Mouse (Mus musculus): Measurements from ENCODE around the gene Triap1.
"Not testable (repeated sequence)": the region's sequence is repeated elsewhere in the genome, so short reads cannot be mapped to it uniquely, and the experiment has no call there.

Gene Triap1

GRCm38 (mm10) chr5:115333626-115334025 lies 7.4 kb upstream of the Triap1 start:
- no peak for DNase-seq (ENCODE audit: low read depth, low spot score)

GRCm38 (mm10) chr5:115340007-115340406 lies 1.0 kb upstream of the Triap1 start:
- DNase-seq (ENCODE audit: low read depth, low spot score), result no peak

DNA sequence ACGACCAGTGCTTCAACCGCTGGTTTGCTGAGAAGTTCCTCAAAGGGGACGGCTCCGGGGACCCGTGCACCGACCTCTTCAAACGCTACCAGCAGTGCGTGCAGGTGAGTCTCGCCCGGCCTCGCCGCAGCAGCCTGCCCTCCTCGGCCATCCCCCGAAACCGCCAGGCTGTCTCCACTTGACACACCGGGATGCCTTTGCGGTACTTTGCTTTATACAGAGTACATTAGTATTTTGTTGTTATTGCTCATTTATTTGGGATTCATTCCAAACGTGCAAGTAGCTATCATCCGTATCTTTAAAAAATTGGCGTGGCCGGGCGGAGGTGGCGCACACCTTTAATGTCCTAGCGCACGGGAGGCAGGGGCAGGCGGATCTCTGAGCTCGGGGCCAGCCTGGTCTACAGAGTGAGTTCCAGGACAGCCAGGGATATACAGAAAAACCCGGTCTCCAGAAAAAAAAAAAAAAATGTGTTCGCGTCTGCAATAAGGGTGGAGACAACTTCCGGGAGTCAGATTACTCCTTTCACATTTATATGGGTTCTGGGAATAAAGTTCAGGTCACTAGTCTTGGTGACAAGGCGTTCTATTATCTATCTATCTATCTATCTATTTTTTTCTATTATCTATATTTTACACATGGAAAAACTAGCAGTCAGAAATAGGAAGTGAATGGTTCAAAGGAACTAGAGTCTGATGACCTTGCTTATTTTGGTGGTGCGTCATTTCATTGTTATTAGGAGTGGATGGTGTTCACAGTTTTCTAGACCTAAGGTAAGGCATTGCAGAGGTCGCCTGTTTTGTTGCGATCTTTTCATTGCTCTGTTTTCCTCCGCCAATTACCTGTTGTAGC lies 515 bp downstream of the Triap1 start:
- DNase-seq (ENCODE audit: low read depth, low spot score), result no peak

GRCm38 (mm10) chr5:115347564-115347963 lies 6.5 kb downstream of the Triap1 start:
- peak; percentile 89 for DNase-seq (ENCODE audit: low read depth, low spot score)

GRCm38 (mm10) chr5:115348546-115349224 lies 7.7 kb downstream of the Triap1 start, which contains the start of gene Cox6a1:
Gene Cox6a1, minus strand, starts transcription at chr5:115348981.
- DNase-seq (ENCODE audit: low read depth, low spot score), result peak; percentile 99

DNA sequence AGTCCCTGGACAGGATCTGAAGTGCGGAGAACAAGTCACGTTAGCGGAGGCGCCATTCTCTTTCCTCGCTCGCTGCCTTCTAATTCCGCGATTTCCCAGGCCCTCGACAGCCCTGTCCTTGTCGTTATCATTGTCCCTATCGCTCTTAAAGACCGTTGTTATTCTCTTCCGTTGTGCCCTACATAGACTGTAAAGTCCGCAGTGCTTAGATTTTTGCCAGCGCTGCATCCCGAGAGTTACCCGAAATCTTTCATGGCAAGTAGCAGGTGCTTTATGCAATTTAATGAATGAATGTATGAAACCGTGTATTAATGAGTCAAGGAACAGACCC lies 8.2 kb downstream of the Triap1 start:
- DNase-seq (ENCODE audit: low read depth, low spot score), result no peak

DNA sequence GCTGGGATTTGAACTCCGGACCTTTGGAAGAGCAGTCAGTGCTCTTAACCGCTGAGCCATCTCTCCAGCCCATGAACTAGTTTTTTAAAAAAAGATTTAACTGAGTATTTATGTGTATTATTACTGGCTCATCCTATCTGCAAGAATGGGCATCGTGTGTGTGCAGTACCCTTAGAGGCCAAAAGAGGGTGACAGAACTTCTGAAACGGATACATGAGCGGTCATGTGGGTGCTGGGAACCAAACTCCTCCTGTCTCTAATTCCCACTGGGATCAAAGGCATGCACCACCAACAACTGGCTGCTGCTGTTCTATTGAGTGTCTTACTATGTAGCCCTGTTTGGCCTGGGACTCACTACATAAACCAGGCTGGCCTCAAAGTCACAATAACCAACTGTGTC lies 10.3 kb downstream of the Triap1 start:
- DNase-seq (ENCODE audit: low read depth, low spot score), result no peak

DNA sequence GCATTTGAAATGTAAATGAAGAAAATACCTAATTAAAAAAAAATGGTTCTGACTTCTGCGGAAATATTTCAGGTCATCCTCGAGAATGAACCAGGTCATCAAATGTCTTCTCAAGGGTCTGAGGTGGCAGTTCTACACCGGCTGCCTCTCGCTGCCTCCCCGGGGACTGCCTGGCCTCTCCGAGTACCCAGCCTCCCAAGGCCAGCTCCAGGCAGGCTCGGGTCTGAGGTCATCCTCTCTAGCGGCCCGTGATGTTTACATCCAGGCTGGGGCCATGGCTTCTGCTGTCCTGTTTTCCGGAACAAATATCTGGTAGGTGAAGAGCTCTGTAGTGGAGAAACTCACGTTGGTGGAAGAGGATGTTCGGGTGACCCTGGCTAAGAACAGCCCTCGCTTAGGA lies 14.0 kb downstream of the Triap1 start:
- DNase-seq (ENCODE audit: low read depth, low spot score), result no peak

DNA sequence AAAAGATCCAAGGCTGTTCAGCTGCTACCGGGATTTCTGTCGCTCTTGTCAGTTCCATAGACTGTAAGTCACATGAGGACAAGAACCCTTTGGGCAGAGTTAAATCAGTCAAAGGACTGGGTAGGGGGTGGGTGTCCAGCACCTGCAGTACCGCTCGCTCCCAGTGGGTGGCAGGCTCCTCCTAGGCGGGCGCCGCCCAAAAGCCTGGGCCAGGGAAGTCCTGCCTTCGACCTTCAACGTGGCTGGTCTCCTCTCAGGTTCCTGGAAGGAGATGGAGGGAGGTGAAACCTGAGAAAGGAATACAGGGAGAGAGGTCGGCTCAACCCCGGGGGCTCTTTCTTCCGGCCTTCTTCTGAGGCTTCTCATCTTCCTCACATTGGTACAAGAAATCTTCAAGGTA lies 17.8 kb downstream of the Triap1 start:
- peak; percentile 83 for DNase-seq (ENCODE audit: low read depth, low spot score)

- no peak for DNase-seq (ENCODE audit: low read depth, low spot score)
Observed at GRCm38 (mm10) chr5:115359438-115359837, 18.4 kb downstream of the Triap1 start.

DNA sequence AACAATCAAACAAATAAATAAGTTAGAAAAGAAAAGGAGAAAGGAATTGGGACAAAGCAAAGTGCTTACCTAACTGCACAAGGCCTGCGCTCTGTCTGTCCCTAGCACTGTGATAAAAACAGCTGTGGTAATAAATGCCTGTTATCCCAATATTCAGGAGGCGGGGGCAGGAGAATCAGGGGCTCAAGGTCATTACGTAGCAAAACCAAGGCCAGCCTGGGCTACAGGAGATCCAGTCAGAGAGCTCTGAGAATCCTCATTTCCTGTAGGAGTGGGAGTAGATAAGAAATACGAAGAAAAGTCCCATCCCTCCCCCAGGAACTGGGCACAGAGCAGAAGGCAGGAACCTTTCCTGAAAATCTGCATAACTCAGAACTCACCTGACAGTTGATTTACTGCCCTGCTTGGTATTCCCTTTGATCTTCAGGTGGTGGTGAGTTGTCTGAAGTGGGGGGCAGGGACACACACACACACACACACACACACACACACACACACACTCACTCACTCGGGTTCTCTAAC lies 18.9 kb downstream of the Triap1 start:
- peak; percentile 43 for DNase-seq (ENCODE audit: low read depth, low spot score)

DNA sequence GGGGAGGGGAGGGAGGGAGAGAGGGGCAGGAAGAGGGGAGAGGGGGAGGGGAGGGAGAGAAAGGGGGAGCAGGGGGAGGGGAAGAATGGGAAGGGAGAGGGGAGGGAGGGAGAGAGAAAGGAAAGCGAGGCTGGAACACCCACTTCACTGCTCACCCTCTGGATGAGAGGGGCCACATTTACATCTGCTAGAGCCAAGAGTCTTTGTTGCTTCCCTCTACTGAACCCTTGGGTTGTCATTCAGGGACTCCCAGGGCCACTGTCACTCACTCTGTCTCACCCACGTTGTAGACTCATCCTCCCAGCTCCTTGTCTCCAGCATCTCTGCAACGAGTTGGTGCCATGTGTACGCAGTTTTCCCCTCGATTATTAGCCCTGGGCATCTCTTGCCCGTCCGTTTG lies 21.2 kb downstream of the Triap1 start:
- no peak for DNase-seq (ENCODE audit: low read depth, low spot score)

DNA sequence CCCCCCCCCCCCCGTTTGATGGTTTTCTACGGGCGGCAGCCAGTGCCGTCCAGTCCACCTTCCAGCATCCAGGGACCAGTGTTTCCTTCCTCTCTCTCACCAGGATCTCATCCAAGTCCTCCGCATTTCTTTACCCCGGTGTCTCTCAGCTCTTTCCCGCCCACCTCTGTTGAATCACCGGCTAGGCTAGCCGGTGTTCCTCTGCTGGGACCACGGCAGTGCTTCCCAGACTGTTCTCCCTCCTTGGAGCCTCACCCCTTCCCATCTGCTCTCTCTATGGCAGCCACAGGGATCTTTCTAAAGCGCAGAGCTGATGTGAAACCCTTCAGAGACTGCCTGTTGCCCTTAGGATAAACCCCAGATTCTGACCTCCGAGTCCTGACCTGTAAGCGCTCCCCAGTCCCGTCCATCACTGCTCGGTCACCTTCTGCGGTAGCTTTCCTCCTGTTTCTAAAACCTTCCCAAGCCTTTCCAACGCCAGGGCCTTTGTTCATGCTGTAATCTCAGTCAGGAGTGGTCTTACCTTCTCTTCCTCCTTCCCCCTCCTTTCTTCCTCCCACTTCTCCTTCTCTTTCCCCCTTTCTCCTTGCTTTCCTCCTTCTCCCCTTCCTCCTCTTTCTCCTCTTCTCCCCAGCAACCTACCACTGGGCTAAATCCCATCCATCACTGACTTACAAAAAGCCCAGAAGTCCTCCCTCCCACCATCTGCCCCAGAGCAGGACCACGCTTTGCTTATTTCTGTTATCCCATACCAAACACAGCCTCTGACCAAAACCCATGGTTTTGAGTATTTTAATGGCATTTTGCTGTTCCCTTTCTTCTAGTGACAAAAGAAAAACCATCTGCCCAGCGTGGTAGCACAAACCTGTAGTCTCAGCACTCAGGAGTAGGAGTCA lies 22.0 kb downstream of the Triap1 start:
- no peak for DNase-seq (ENCODE audit: low read depth, low spot score)

- DNase-seq (ENCODE audit: low read depth, low spot score), result no peak
Observed at GRCm38 (mm10) chr5:115364782-115365181, 23.8 kb downstream of the Triap1 start.

GRCm38 (mm10) chr5:115371736-115372135 lies 30.7 kb downstream of the Triap1 start:
- DNase-seq (ENCODE audit: low read depth, low spot score), result no peak

- peak; percentile 37 for DNase-seq (ENCODE audit: low read depth, low spot score)
Observed at GRCm38 (mm10) chr5:115373441-115374203, 32.6 kb downstream of the Triap1 start.

DNA sequence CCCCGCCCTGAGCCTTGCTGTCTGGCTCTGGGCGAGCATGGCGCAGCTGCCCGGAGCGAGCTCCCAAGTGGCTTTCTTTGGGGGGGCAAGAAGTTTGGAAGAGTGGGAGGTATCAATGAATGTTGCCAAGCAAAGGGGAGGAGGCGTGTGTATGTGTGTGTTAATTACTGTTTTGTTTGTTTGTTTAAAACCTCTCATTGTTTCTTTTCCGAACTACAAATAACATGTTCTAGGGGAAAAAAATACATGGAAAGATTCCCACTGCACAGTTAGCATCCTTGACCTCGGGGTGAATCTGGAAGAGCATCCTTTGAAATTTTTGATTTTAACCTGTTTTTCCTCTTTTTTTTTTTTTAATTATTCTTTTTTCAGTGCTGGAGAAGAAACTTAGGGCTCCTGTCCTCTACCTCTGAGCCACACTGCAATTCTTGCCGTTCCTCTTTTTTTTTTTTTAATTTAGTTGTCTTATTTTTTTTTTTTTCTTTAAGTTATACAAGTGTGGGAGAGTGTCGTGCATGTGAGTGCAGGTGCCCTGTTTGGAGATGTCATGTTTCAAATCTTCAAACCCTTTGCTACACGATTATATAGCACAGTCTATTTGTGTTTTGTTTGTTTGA lies 33.3 kb downstream of the Triap1 start:
- DNase-seq (ENCODE audit: low read depth, low spot score), result no peak

DNA sequence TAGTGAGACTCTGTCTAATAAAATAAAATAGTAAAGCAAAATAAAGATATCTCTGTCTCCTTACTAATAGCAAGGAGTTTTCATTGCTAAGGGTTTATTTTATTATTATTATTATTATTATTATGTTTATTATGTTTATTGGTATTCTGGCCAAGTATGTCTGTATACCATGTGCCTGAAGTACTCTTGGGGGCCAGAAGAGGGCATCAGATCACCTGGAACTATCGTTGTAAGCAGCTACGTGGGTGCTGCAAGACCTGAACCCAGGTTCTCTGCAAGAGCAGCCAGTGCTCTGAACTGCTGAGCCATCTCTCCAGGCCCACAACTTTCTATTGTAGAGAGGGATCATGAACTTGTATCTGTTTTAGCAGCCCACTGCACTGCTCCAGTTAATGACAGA lies 34.4 kb downstream of the Triap1 start:
- DNase-seq (ENCODE audit: low read depth, low spot score), result no peak

GRCm38 (mm10) chr5:115378882-115379281 lies 37.9 kb downstream of the Triap1 start:
- not testable (repeated sequence) for DNase-seq (ENCODE audit: low read depth, low spot score)

DNA sequence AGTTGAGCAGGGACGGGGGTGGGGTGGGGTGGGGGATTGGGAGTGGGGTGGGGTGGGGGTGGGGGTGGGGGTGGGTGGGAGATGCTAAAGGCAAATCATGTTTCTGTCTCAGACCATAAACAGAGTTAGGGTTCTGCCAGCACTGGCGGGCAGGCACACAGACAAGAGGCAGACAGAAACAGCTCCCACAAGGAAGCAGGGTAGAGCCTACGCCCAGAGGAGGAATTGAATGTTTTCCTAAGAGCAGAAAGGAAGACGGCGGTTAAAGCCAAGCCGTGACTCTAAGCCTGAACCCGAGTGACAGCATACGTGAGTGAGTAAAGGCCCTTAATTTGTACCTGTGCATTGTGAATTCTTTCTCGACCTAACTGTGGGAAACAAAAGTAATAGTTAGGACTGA lies 50.9 kb downstream of the Triap1 start:
- no peak for DNase-seq (ENCODE audit: low read depth, low spot score)

DNA sequence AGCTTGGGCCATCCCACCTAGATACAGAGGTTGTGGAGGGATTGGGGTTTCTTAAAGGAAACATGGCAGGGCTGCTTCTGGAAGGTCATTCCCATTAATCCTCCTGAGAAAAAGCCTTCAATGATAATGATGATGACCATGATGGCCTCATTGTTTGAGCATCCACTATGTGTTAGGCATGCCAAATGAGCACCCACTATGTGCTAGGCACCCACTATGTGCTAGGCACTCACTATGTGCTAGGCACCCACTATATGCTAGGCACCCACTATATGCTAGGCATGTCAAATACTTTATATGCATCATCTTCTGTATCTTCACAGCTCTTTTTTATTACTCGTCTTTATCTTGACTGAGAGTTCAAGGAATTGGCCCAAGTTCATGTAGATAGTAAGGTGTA lies 51.9 kb downstream of the Triap1 start:
- no peak for DNase-seq (ENCODE audit: low read depth, low spot score)
